Mouse (Mus musculus): ENCODE measurements around the gene Hnrnph3.

The Hnrnph3 gene

GRCm38 (mm10) chr10:62984495-62984894 lies 39.5 kb downstream of the Hnrnph3 start:
- no peak for DNase-seq (ENCODE audit: low read depth, low spot score)

- no peak for DNase-seq (ENCODE audit: low read depth, low spot score)
These were observed 39.9 kb downstream of the Hnrnph3 start for GRCm38 (mm10) chr10:62984072-62984471.

GRCm38 (mm10) chr10:62980039-62980954 lies 43.7 kb downstream of the Hnrnph3 start, which contains the start of gene Rufy2:
Gene Rufy2 (plus strand): TSS chr10:62980223.
- peak; percentile 69 for DNase-seq (ENCODE audit: low read depth, low spot score)

GRCm38 (mm10) chr10:62979667-62980038 lies 44.4 kb downstream of the Hnrnph3 start:
- no peak for DNase-seq (ENCODE audit: low read depth, low spot score)

GRCm38 (mm10) chr10:62971821-62972220 lies 52.2 kb downstream of the Hnrnph3 start:
- no peak for DNase-seq (ENCODE audit: low read depth, low spot score)

- DNase-seq (ENCODE audit: low read depth, low spot score) = no peak
These were observed 57.7 kb downstream of the Hnrnph3 start for GRCm38 (mm10) chr10:62966291-62966690.

GRCm38 (mm10) chr10:62965796-62966195 lies 58.2 kb downstream of the Hnrnph3 start:
- DNase-seq (ENCODE audit: low read depth, low spot score) = no peak
